Mouse (Mus musculus) erythroblast, embryonic 14.5 days (primary cell): ENCODE measurements around the gene Hoxb13.

ENCODE experiments used
- GATA1 ChIP-seq: IDR thresholded peaks from 2 replicates; pipeline ENCODE4 v1.6.1; 2012; ENCODE audit warnings: low read length, inconsistent platforms, mixed read lengths
- TAL1 ChIP-seq: IDR thresholded peaks from 3 replicates; pipeline ENCODE4 v1.6.1; 2012; ENCODE audit warnings: low read length, inconsistent platforms, mixed read lengths

GRCm38 (mm10) chr11:96203182-96203788 lies 9.2 kb downstream of the Hoxb13 start:
- TF ChIP-seq GATA1 (no peak), TAL1 (no peak)
